Mouse (Mus musculus) left cerebral cortex, adult 8-10 months (tissue): ENCODE measurements at regions not wholly inside any gene's neighbourhood (a gene's known extent, or its start where the extent isn't known, plus 50 kb on each side); places are given as distances from the start of the nearest gene placed in this dataset.
A peak's percentile ranks its signal among the peaks of the same experiment; 100 is the strongest.

Experiments used
- DNase-seq, 2 experiments: peaks; one replicate each; pipeline ENCODE4 v3.0.0; 2022; ENCODE audit warnings: low spot score in 2 of 2

GRCm38 (mm10) chr12:98045784-98046458 lies 213.3 kb downstream of the Galc start:
- DNase-seq: no peak

GRCm38 (mm10) chr12:98043436-98043835 lies 215.8 kb downstream of the Galc start:
- DNase-seq: no peak

- DNase-seq: no peak
Observed at GRCm38 (mm10) chr12:98039677-98040076, 219.6 kb downstream of the Galc start.

GRCm38 (mm10) chr12:98023655-98024054 lies 235.6 kb downstream of the Galc start:
- DNase-seq: no peak

- no peak for DNase-seq
Observed at GRCm38 (mm10) chr12:98014607-98015278, 244.5 kb downstream of the Galc start.

- DNase-seq: no peak
Observed at GRCm38 (mm10) chr12:98009175-98009574, 250.1 kb downstream of the Galc start.

GRCm38 (mm10) chr12:98005671-98006469 lies 253.4 kb downstream of the Galc start:
- DNase-seq: no peak

GRCm38 (mm10) chr12:98002217-98002616 lies 257.0 kb downstream of the Galc start:
- no peak for DNase-seq

GRCm38 (mm10) chr12:97994884-97995283 lies 264.4 kb downstream of the Galc start:
- no peak for DNase-seq

- DNase-seq: no peak
Observed at GRCm38 (mm10) chr12:97993937-97994336, 265.3 kb downstream of the Galc start.

GRCm38 (mm10) chr12:97983390-97983789 lies 275.9 kb downstream of the Galc start:
- peak in 1 of 2 experiments; percentile 69 for DNase-seq

- no peak for DNase-seq
Observed at GRCm38 (mm10) chr12:97978668-97979067, 280.6 kb downstream of the Galc start.

- DNase-seq: no peak
Observed at GRCm38 (mm10) chr12:97978178-97978651, 281.0 kb downstream of the Galc start.

GRCm38 (mm10) chr12:97977633-97978032 lies 281.6 kb downstream of the Galc start:
- no peak for DNase-seq

- DNase-seq: peak; percentile 6 to 13
Observed at GRCm38 (mm10) chr12:97973909-97974510, 285.2 kb downstream of the Galc start.

GRCm38 (mm10) chr12:97957201-97957600 lies 302.1 kb downstream of the Galc start:
- DNase-seq: no peak

- no peak for DNase-seq
Observed at GRCm38 (mm10) chr12:97953336-97953735, 305.9 kb downstream of the Galc start.

GRCm38 (mm10) chr12:97952204-97952603 lies 307.1 kb downstream of the Galc start:
- DNase-seq: peak in 1 of 2 experiments; percentile 19

GRCm38 (mm10) chr12:97950072-97950471 lies 309.2 kb downstream of the Galc start:
- DNase-seq: no peak

- DNase-seq: peak in 1 of 2 experiments; percentile 18
Observed at GRCm38 (mm10) chr12:97947421-97947820, 311.8 kb downstream of the Galc start.

- no peak for DNase-seq
Observed at GRCm38 (mm10) chr12:97938361-97938760, 320.9 kb downstream of the Galc start.

- no peak for DNase-seq
Observed at GRCm38 (mm10) chr12:97929877-97930276, 329.4 kb downstream of the Galc start.
